Mouse (Mus musculus) lung, postnatal 25 days (tissue): ENCODE measurements around the gene Auts2.

ENCODE experiments used
- DNase-seq: peaks from one replicate; pipeline ENCODE4 v3.0.0; 2022; ENCODE audit warnings: low spot score

The Auts2 gene

DNA sequence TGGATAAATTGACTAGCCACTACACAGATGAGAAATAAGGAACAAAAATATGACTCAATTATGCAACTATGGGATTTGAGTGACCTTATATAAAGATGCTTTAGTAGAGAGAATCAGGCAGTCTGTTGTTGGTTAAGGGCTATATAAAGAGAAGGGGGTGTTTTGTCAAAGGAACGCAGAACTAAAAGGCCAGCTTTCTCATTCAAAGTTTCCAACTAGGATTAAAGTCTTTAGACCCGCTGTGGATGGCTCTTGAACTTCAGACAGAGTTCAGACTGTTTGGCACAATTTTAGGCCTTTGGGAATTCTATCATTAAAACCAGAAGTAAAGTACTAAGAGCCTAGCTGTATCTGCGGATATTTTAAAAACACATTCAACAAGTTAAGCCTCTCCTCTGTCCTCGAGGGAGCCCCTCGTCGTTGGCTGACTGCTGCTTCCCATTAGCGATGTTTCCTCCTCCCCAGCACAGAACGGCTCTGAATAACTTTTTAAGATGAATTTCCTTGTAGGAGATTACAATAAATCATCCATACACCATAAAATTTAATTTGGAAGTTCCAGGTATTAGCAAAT is 459.3 kb downstream of the Auts2 start:
- DNase-seq: no peak

- no peak for DNase-seq
These were observed 467.2 kb downstream of the Auts2 start for GRCm38 (mm10) chr5:132075942-132076341.

GRCm38 (mm10) chr5:132074724-132075374 is 468.3 kb downstream of the Auts2 start:
- peak; percentile 12 for DNase-seq

GRCm38 (mm10) chr5:132074360-132074723 is 468.8 kb downstream of the Auts2 start:
- no peak for DNase-seq

- no peak for DNase-seq
These were observed 469.3 kb downstream of the Auts2 start for GRCm38 (mm10) chr5:132073677-132074359.

DNA sequence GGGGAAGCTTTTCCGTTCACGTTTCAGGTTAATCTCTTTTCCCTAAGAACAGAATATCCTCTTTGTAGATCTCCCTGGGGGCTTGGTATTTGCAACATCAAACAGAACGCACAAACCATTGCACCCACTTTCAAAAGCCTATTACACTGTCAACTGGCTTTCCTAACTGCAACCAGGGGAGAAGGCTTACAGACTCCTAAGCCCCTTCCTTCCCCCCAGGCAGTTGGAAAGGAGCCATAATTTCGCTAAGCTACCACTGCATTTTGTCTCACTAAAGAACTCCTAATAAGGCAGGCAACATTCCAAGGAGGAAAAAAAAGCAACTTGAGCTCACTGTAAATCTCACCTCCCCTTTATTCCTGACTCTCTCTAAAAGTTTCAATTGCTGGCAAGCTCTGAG is 470.8 kb downstream of the Auts2 start:
- no peak for DNase-seq

DNA sequence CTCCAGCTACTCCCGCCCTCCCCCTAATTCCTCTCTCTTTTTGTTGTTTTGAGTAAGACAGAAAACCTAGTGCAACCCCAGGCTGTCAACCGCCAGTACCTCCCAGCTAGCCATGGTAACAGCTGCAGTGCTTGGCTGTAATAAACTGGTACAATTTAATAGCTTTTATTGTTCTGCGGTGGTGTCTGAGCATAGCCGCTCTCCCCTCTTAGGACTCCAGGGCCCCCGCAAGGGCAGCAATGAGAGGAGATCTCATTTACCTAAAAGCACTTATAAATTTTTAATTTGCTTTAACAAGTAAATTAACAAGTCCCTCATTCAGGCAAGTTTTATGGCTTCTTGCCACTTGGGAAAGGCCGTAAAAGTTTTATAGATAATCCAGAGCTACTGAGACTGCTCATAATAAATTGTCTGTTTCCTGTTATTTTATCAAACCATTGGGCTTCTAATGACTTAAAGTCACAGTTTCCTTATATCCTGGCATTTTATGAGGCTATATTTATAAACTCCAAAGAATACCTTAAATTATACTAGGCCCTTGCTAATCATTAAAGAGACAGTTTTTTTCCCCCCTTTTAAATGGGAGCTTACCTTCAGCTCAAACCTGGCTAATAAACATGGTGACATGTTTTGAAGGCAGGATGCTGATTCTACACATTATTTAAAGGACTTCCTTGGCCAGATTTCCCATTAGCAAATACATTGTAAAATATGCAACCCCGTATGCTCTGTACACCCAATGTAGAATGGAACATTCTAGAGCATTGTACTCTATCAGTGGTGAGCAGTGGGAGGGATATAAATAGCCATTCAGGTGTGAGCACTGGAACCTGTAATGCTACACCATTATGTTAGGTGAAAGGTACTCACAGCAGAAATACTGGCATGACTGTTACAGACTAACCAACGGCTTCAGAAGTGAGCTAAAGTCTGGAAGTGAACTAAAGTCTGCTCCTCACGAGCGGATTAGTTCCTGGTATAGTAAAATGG is 475.1 kb downstream of the Auts2 start:
- DNase-seq: no peak

DNA sequence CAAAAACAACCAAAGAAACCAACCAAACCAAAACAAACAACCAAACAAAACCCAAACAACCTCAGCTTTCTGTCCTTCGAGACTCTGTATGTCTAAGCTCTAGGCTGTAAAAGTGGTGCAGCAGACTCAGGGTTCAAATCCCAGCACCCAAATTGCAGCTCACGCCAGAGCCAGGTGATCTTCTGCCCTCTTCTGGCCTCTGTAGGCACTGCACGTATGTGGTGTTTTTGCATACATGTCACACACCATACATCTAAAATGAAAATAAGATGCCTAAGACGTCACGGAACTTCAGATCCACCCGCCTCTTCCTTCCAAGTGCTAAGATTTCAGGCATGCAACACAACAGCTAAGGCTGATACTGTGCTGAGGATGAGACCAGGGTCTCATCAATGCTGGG is 483.0 kb downstream of the Auts2 start:
- no peak for DNase-seq

DNA sequence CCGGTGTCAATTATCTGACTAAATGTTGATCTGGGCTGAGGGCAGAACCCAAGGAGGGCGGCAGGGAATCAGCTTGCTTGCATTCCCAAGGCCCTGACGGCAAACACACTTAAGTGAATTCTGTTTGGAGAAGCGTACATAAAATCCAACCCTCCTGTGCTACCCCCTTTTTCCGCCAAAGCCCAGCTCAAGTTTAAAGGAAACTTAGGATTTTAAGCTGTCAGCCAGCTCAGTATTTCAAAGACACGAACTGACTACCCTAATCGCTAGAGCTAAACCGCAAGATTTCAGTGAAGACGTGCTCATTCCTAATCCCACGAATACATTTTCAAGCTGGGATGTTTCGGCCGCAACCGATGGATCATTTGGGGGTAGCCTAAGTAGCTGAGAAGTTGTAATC is 490.5 kb downstream of the Auts2 start:
- DNase-seq: no peak

- DNase-seq: no peak
These were observed 503.6 kb downstream of the Auts2 start for GRCm38 (mm10) chr5:132039584-132039983.

GRCm38 (mm10) chr5:132033491-132034350 is 509.4 kb downstream of the Auts2 start:
- no peak for DNase-seq

GRCm38 (mm10) chr5:132030941-132031531 is 512.1 kb downstream of the Auts2 start:
- no peak for DNase-seq

GRCm38 (mm10) chr5:132029638-132030037 is 513.5 kb downstream of the Auts2 start:
- DNase-seq: no peak

- peak; percentile 7 for DNase-seq
These were observed 514.1 kb downstream of the Auts2 start for GRCm38 (mm10) chr5:132029038-132029437.

DNA sequence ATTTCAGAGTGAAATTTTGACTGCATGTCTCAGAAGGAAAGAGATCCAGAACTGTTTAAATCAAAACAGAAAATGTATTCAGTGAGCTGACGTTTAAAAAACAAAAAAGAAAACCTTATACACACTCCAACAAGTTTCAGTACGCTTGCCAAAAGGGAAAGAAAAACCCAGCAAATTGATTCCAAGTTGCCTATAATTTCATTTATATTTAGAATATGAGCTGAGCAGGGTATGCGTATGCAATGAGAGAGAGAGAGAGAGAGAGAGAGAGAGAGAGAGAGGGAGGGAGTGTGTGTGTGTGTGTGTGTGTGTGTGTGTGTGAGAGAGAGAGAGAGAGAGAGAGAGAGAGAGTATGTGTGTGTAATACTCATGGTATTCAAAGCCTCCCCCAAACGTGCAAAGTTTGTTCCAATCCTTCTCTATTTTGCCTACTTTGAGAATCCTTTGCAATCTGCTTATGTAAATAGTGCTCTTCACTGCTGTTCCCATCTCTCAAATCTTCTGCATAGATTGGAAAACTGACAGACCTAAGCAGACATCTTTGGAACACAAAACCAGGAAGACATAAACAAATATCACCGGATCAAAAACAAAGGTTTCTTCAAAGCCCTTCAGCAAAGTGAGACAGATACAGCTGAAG is 515.2 kb downstream of the Auts2 start:
- no peak for DNase-seq

GRCm38 (mm10) chr5:132013296-132013695 is 529.8 kb downstream of the Auts2 start:
- no peak for DNase-seq

GRCm38 (mm10) chr5:132011795-132012194 is 531.3 kb downstream of the Auts2 start:
- no peak for DNase-seq

DNA sequence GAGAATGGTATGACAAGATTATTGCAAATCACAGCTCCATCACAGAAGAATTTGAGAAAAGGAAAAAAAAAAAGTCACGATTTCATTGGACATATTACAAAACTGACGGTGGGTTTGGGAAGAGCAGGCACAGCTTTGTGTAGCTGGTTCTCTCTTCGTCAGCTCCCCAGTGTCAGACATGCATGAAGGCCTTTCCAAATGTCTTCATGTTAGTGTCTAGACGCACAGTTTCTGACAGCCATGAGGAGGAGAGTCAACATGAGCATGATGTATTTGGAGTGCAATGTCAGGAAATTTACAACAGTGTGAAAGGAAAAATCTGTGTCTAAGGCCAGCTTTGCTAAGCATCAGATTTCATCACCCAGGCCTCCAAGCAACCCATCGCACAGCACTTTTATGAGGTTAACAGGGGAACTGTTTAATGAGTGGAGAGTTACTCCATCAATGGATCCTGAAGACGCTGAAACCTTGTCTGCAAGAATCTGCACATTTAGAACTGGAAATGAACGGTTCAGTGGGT is 534.4 kb downstream of the Auts2 start:
- DNase-seq: no peak

GRCm38 (mm10) chr5:132007907-132008306 is 535.2 kb downstream of the Auts2 start:
- no peak for DNase-seq

DNA sequence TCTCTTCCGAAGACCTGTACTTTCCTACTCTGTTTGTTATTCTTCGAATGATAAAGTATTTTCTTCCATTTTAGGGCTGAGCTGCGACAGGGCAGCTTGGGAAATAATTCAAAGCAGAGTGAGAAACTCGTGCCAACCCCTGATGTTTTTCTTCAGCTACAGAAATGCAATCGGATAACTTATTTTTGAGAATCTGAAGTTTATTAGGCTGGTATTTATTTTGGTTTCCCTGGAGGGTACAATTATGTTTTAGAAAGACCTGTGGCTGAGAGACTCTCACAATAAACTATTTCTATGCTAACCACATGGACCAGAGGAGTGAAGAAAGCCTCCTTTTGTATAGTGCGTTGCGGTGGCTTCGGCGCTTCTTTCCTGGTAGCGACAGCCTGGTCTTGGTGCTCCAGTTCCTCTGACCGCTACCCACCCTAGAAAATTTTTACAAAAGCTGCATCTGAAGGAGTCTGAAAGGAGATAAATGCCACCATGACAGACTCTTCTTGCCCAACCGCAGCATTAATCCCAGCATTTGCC is 550.4 kb downstream of the Auts2 start:
- no peak for DNase-seq
